Mouse (Mus musculus): ENCODE measurements around the gene Prr5. TPM values are rescaled to one million over a fixed set of nuclear protein-coding genes. Genes with fewer than 3 reads are reported as not detected.
A peak's percentile ranks its signal among the peaks of the same experiment; 100 is the strongest.
"Not testable (repeated sequence)": the region's sequence is repeated elsewhere in the genome, so short reads cannot be mapped to it uniquely, and the experiment has no call there.

The Prr5 gene
- total and polyA plus RNA-seq, 3 experiments = 2.8 to 8.1 (median 4.9) TPM

GRCm38 (mm10) chr15:84718785-84719184 is 49.4 kb downstream of the Prr5 start:
- 75% methylated on average over 3 of the region's 3 CpGs for WGBS
- no peak for DNase-seq
- Histone ChIP-seq H3K9ac (ENCODE audit: low read depth, low read length) (no peak overlapping the region), H3K36me3 (ENCODE audit: control insufficient read depth, insufficient read depth, low read length) (no peaks in the 10 kb centered on the region), H3K27me3 (ENCODE audit: control insufficient read depth, insufficient read depth, low read length) (no peaks in the 10 kb centered on the region), H3K27ac (no peak overlapping the region), H3K4me1 (ENCODE audit: control insufficient read depth, insufficient read depth, low read length) (peaks cover 5% of the 10 kb centered on the region), H3K79me2 (replicated peaks; ENCODE audit: control insufficient read depth, insufficient read depth, low read length) (no peaks in the 10 kb centered on the region), H3K4me3 (no peak overlapping the region)
- intact Hi-C loops (cut with DNase I) = loop anchor here (10.0 kb wide), 1 partner anchor 136 kb away; the partner anchor contains the start of gene Phf21b
- TF ChIP-seq CTCF (IDR thresholded peaks at IDR 0.05) = peak; percentile 47
- TF ChIP-seq POLR2A (IDR thresholded peaks at IDR 0.05; ENCODE audit: insufficient read depth, low read depth, low read length) = no peak
- TF ChIP-seq EP300 (IDR thresholded peaks at IDR 0.05; ENCODE audit: insufficient read depth, low read depth, low read length) = no peak

GRCm38 (mm10) chr15:84719791-84720190 is 50.4 kb downstream of the Prr5 start, which contains the start of gene Arhgap8:
Gene Arhgap8 (plus strand): TSS chr15:84720052.
- H3K9ac ChIP-seq (ENCODE audit: low read depth, low read length) = peak within 1 kb of the TSS; percentile 61
- peaks cover 3% of the 10 kb centered on the region; the same call in 1 of the 2 replicates for H3K4me1 ChIP-seq (ENCODE audit: control insufficient read depth, insufficient read depth, low read length)
- no peaks in the 10 kb centered on the region for H3K36me3 ChIP-seq (ENCODE audit: control insufficient read depth, insufficient read depth, low read length)
- TF ChIP-seq POLR2A (IDR thresholded peaks at IDR 0.05; ENCODE audit: insufficient read depth, low read depth, low read length) (no peak), EP300 (IDR thresholded peaks at IDR 0.05; ENCODE audit: insufficient read depth, low read depth, low read length) (no peak), CTCF (IDR thresholded peaks at IDR 0.05) (no peak)
- intact Hi-C loops (cut with DNase I) = loop anchor here (10.0 kb wide), 1 partner anchor 135 kb away; the partner anchor contains the start of gene Phf21b
- DNase-seq = peak; percentile 63 to 67
- H3K79me2 ChIP-seq (replicated peaks; ENCODE audit: control insufficient read depth, insufficient read depth, low read length) = no peaks in the 10 kb centered on the region
- WGBS = 14% methylated on average over 24 of the region's 24 CpGs
- H3K27me3 ChIP-seq (ENCODE audit: control insufficient read depth, insufficient read depth, low read length) = no peaks in the 10 kb centered on the region
- peak within 1 kb of the TSS; percentile 2 for H3K27ac ChIP-seq
- H3K4me3 ChIP-seq = peak within 1 kb of the TSS; percentile 55

- peak; percentile 40 to 47 for DNase-seq
- H3K27ac ChIP-seq = peak overlapping the region; percentile 2
Measured at GRCm38 (mm10) chr15:84720291-84721204, 51.1 kb downstream of the Prr5 start.

GRCm38 (mm10) chr15:84723656-84724055 is 54.2 kb downstream of the Prr5 start:
- H3K79me2 ChIP-seq (replicated peaks; ENCODE audit: control insufficient read depth, insufficient read depth, low read length); DNase-seq; H3K4me1 ChIP-seq (ENCODE audit: control insufficient read depth, insufficient read depth, low read length); intact Hi-C loops (cut with DNase I); H3K9ac ChIP-seq (ENCODE audit: low read depth, low read length); H3K27me3 ChIP-seq (ENCODE audit: control insufficient read depth, insufficient read depth, low read length); H3K4me3 ChIP-seq; H3K27ac ChIP-seq; H3K36me3 ChIP-seq (ENCODE audit: control insufficient read depth, insufficient read depth, low read length): not testable (repeated sequence)
- WGBS = 100% methylated on average over 1 of the region's 1 CpGs

More at GRCm38 (mm10) chr15:84720291-84721204, 51.1 kb downstream of the Prr5 start:
- peak overlapping the region; percentile 55 for H3K4me3 ChIP-seq
- no peaks in the 10 kb centered on the region for H3K4me1 ChIP-seq (ENCODE audit: control insufficient read depth, insufficient read depth, low read length)
- TF ChIP-seq CTCF (IDR thresholded peaks at IDR 0.05) (no peak), EP300 (IDR thresholded peaks at IDR 0.05; ENCODE audit: insufficient read depth, low read depth, low read length) (no peak), POLR2A (IDR thresholded peaks at IDR 0.05; ENCODE audit: insufficient read depth, low read depth, low read length) (no peak)
- 12% methylated on average over 33 of the region's 33 CpGs for WGBS
- intact Hi-C loops (cut with DNase I) = no loop called here
- peak overlapping the region; percentile 61 for H3K9ac ChIP-seq (ENCODE audit: low read depth, low read length)
- H3K27me3 ChIP-seq (ENCODE audit: control insufficient read depth, insufficient read depth, low read length) = no peaks in the 10 kb centered on the region
- H3K79me2 ChIP-seq (replicated peaks; ENCODE audit: control insufficient read depth, insufficient read depth, low read length) = no peaks in the 10 kb centered on the region
- H3K36me3 ChIP-seq (ENCODE audit: control insufficient read depth, insufficient read depth, low read length) = no peaks in the 10 kb centered on the region

GRCm38 (mm10) chr15:84724199-84724598 is 54.8 kb downstream of the Prr5 start:
- TF ChIP-seq EP300 (IDR thresholded peaks at IDR 0.05; ENCODE audit: insufficient read depth, low read depth, low read length) = no peak
- TF ChIP-seq POLR2A (IDR thresholded peaks at IDR 0.05; ENCODE audit: insufficient read depth, low read depth, low read length) = no peak
- TF ChIP-seq CTCF (IDR thresholded peaks at IDR 0.05) = no peak
- H3K36me3 ChIP-seq (ENCODE audit: control insufficient read depth, insufficient read depth, low read length) = no peaks in the 10 kb centered on the region
- H3K79me2 ChIP-seq (replicated peaks; ENCODE audit: control insufficient read depth, insufficient read depth, low read length) = no peaks in the 10 kb centered on the region
- no peaks in the 10 kb centered on the region for H3K27me3 ChIP-seq (ENCODE audit: control insufficient read depth, insufficient read depth, low read length)
- H3K27ac ChIP-seq = no peak overlapping the region
- 77% methylated on average over 4 of the region's 4 CpGs for WGBS
- intact Hi-C loops (cut with DNase I) = no loop called here
- H3K9ac ChIP-seq (ENCODE audit: low read depth, low read length) = no peak overlapping the region
- H3K4me1 ChIP-seq (ENCODE audit: control insufficient read depth, insufficient read depth, low read length) = no peaks in the 10 kb centered on the region
- no peak for DNase-seq
- no peak overlapping the region for H3K4me3 ChIP-seq

GRCm38 (mm10) chr15:84729685-84730084 is 60.3 kb downstream of the Prr5 start:
- H3K4me3 ChIP-seq = no peak overlapping the region
- no peaks in the 10 kb centered on the region for H3K36me3 ChIP-seq (ENCODE audit: control insufficient read depth, insufficient read depth, low read length)
- H3K27ac ChIP-seq = no peak overlapping the region
- no peaks in the 10 kb centered on the region; the same call in 1 of the 2 replicates for H3K4me1 ChIP-seq (ENCODE audit: control insufficient read depth, insufficient read depth, low read length)
- intact Hi-C loops (cut with DNase I) = no loop called here
- DNase-seq = peak; percentile 42 to 56
- no peak for TF ChIP-seq EP300 (IDR thresholded peaks at IDR 0.05; ENCODE audit: insufficient read depth, low read depth, low read length)
- no peak for TF ChIP-seq POLR2A (IDR thresholded peaks at IDR 0.05; ENCODE audit: insufficient read depth, low read depth, low read length)
- no peak for TF ChIP-seq CTCF (IDR thresholded peaks at IDR 0.05)
- no peak overlapping the region for H3K9ac ChIP-seq (ENCODE audit: low read depth, low read length)
- 56% methylated on average over 6 of the region's 6 CpGs for WGBS
- no peaks in the 10 kb centered on the region for H3K27me3 ChIP-seq (ENCODE audit: control insufficient read depth, insufficient read depth, low read length)
- no peaks in the 10 kb centered on the region for H3K79me2 ChIP-seq (replicated peaks; ENCODE audit: control insufficient read depth, insufficient read depth, low read length)
